In genomic region chr1:36598411-36598810, GRCm38 (mm10) we compare ENCODE assay signal across 40 mouse cellular contexts. TPM values are rescaled to one million over a fixed set of nuclear protein-coding genes. Genes with fewer than 3 reads are reported as not detected.
"Had no signal": no experiment of that assay in that cellular context is flagged by ENCODE, and none has a peak within 500 bp of the region (broad histone marks: within the 10 kb centered on the region; RNA-seq: fewer than 3 reads in every experiment).

No protein-coding gene starts in this region.

- H3K9me3 ChIP-seq: limb, embryonic 10.5 days; limb, embryonic 12.5 days; limb, embryonic 13.5 days; limb, embryonic 15.5 days; liver, embryonic 12.5 days; liver, embryonic 13.5 days; liver, embryonic 15.5 days; lung, embryonic 15.5 days; megakaryocyte, embryonic 14.5 days; midbrain, embryonic 10.5 days; midbrain, embryonic 12.5 days; midbrain, embryonic 13.5 days; midbrain, embryonic 15.5 days; neural tube, embryonic 12.5 days had no signal

- H3K4me2 ChIP-seq: limb, embryonic 12.5 days; limb, embryonic 13.5 days; limb, embryonic 15.5 days; liver, embryonic 11.5 days; liver, embryonic 12.5 days; liver, embryonic 13.5 days; liver, embryonic 15.5 days; lung, embryonic 14.5 days; lung, embryonic 15.5 days; midbrain, embryonic 12.5 days; midbrain, embryonic 13.5 days; midbrain, embryonic 15.5 days; neural tube, embryonic 12.5 days had no signal

- H3K36me3 ChIP-seq: limb, embryonic 10.5 days; limb, embryonic 12.5 days; limb, embryonic 13.5 days; limb, embryonic 15.5 days; liver, embryonic 12.5 days; liver, embryonic 13.5 days; liver, embryonic 15.5 days; lung, embryonic 15.5 days; midbrain, embryonic 10.5 days; midbrain, embryonic 12.5 days; midbrain, embryonic 13.5 days; midbrain, embryonic 15.5 days; neural tube, embryonic 12.5 days had no signal

- H3K27me3 ChIP-seq: limb, embryonic 12.5 days; limb, embryonic 13.5 days; limb, embryonic 15.5 days; liver, embryonic 13.5 days; liver, embryonic 15.5 days; lung, embryonic 15.5 days; midbrain, embryonic 12.5 days; midbrain, embryonic 13.5 days; midbrain, embryonic 15.5 days; neural tube, embryonic 12.5 days had no signal

- H3K9ac ChIP-seq: limb, embryonic 12.5 days; limb, embryonic 13.5 days; limb, embryonic 15.5 days; liver, embryonic 12.5 days; liver, embryonic 13.5 days; liver, embryonic 14.5 days; liver, embryonic 15.5 days; liver, postnatal 0 days; lung, embryonic 14.5 days; lung, embryonic 15.5 days; midbrain, embryonic 12.5 days; midbrain, embryonic 13.5 days; midbrain, embryonic 15.5 days; neural tube, embryonic 12.5 days had no signal

- DNase-seq: left cerebral cortex, postnatal 4 days; liver; liver, embryonic 13.5 days; liver, postnatal 0 days; lung, adult 18-20 months; lung, adult 2 months; lung, embryonic 14.5 days; lung, postnatal 10 days; lung, postnatal 14 days; lung, postnatal 36 days; lung, postnatal 4 days; midbrain, embryonic 14.5 days had no signal

- H3K27ac ChIP-seq: left cerebral cortex, adult 2 months; limb, embryonic 10.5 days; limb, embryonic 12.5 days; limb, embryonic 13.5 days; limb, embryonic 15.5 days; liver, embryonic 12.5 days; liver, embryonic 13.5 days; liver, embryonic 14.5 days; liver, embryonic 15.5 days; lung, embryonic 15.5 days; macrophage; midbrain, embryonic 10.5 days; midbrain, embryonic 12.5 days; midbrain, embryonic 13.5 days; midbrain, embryonic 15.5 days; neural tube, embryonic 12.5 days had no signal

- H3K4me3 ChIP-seq: left cerebral cortex, adult 2 months; limb, embryonic 10.5 days; limb, embryonic 12.5 days; limb, embryonic 13.5 days; limb, embryonic 15.5 days; liver, embryonic 12.5 days; liver, embryonic 13.5 days; liver, embryonic 15.5 days; lung, embryonic 15.5 days; megakaryocyte, embryonic 14.5 days; midbrain, embryonic 10.5 days; midbrain, embryonic 12.5 days; midbrain, embryonic 13.5 days; midbrain, embryonic 15.5 days; myocyte; neural tube, embryonic 12.5 days had no signal

- ATAC-seq: liver, embryonic 12.5 days; liver, postnatal 0 days; lung, postnatal 0 days; midbrain, embryonic 13.5 days; midbrain, embryonic 15.5 days had no signal

RNA-seq across cellular contexts. Expression of gene Gm42417, which starts 59.2 kb away (rescaled TPM):
- total RNA-seq: left cerebral cortex, adult 2 months; left cerebral cortex, adult 8-10 months; left cerebral cortex, postnatal 14 days; left cerebral cortex, postnatal 25 days; left cerebral cortex, postnatal 36 days; left cerebral cortex, postnatal 4 days; liver, adult 2 months; megakaryocyte, adult 5-6 weeks; midbrain, postnatal 0 days; monocyte, adult 5-6 weeks had no signal
- polyA plus RNA-seq: liver, adult 2 months; liver, embryonic 11.5 days; liver, embryonic 13.5 days; liver, embryonic 14.5 days; liver, embryonic 15.5 days; liver, embryonic 16.5 days; liver, postnatal 0 days; lung, adult 2 months; lung, embryonic 14.5 days; lung, embryonic 15.5 days; midbrain, embryonic 12.5 days; midbrain, embryonic 13.5 days; midbrain, embryonic 14.5 days; neural tube, embryonic 12.5 days had no signal
